Mouse (Mus musculus): ENCODE data around the gene Fam20b. TPM values are rescaled to one million over a fixed set of nuclear protein-coding genes. Genes with fewer than 3 reads are reported as not detected.

The Fam20b gene
- polyA plus RNA-seq (2015; fragmentation: Illumina TruSeq; extraction: RNeasy Lipid Tissue Mini Kit (QIAGEN cat#74804); ENCODE audit: low read depth, low replicate concordance): 59.7 TPM

DNA sequence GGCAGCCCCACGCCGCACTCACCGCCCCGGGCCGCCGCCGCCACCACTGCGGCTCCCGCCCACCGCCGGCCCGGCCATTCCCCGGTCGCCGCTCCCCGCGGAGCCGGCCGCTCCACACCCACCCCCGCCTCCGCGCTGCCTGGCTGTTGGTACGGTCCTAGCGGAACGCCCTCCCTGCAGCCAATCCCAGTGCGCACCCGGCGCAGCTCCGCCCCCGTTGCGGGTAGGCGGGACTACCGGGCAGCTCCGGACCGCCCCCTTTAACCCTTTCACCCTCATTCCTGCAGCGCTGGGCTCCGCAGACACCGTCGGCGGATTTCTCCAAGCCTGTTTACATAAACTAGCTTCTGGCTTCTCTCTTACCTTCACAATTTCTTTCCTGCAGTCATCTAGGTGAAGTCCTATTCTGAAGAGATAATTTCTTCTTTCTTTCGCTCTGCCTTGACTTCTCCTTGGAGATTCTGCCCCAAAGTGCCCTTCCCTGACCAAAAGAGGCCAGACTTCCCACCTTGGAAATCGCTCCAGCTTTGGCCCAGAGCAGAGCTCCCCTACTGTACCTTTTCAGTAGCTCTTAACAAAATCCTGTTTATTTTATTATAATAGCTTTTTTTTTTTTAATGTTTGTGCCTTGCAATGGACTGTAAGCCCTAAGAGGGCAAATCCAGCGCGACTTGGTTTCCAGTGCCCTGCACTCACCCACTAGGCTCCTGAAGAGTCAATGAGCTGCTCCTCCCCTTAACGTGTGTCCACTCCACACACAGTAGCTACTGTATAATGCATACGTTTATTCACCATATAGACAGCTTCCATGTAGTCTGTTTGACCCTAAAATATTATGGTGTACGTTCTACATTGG is at the start of gene Fam20b:
TSS of gene Fam20b (minus strand) at position 137 of the 856 bp plus-strand sequence.

DNA sequence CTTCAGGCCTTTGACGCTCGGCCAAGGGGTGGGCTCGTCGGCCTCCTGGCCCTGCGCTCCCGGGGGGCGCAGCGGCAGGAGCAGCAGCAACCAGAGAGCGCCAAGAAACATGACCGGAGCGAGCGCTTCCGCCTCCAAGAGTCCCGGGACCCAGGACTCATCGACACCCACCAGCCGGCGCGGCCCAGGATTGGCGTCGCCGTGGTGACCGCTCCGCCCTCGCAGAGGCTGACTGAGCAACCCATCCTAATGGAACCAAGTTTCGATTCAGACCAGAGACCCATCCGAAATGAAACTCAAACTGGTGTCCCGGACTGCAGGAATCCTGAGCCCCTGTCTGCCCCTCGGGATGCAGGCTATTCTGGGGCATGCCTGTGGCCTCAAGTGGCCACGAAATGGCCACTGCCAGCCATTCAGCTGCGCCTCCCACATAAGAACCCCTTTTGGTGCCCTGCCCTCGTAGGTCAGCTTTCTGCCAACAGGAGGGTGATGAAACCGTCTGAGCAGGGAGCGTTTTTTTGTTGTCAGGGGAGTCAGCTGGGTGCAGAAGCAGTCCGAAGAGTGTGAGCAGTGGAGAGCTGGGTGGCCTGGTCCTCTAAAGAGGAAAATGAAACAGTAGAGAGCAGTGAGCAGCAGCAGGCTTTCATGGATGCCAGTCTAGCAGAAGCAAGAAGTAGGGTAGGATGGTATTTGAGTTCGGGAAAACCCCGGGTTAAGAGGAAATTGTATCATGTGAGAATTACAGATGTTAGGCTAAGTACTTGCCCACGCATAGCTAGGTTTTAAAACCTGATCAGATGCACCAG is 44.5 kb downstream of the Fam20b start, which contains the start of gene Tor3a:
TSS of gene Tor3a (minus strand) at position 162 of the 806 bp plus-strand sequence.

Other genes starting within 250 kb of the Fam20b start
- gene Soat1, start 244.8 kb downstream of the Fam20b start, polyA plus RNA-seq (2015; fragmentation: Illumina TruSeq; extraction: RNeasy Lipid Tissue Mini Kit (QIAGEN cat#74804); ENCODE audit: low read depth, low replicate concordance): 17.6 TPM
- gene Gm10031, start 195.1 kb downstream of the Fam20b start, polyA plus RNA-seq (2015; fragmentation: Illumina TruSeq; extraction: RNeasy Lipid Tissue Mini Kit (QIAGEN cat#74804); ENCODE audit: low read depth, low replicate concordance): 4.9 TPM
- 18.9 TPM for gene Abl2, start 160.3 kb downstream of the Fam20b start, polyA plus RNA-seq (2015; fragmentation: Illumina TruSeq; extraction: RNeasy Lipid Tissue Mini Kit (QIAGEN cat#74804); ENCODE audit: low read depth, low replicate concordance)
- gene Tor3a, start 44.7 kb downstream of the Fam20b start, polyA plus RNA-seq (2015; fragmentation: Illumina TruSeq; extraction: RNeasy Lipid Tissue Mini Kit (QIAGEN cat#74804); ENCODE audit: low read depth, low replicate concordance): 6.3 TPM
- 0.37 TPM for gene Angptl1, start 119.5 kb upstream of the Fam20b start, polyA plus RNA-seq (2015; fragmentation: Illumina TruSeq; extraction: RNeasy Lipid Tissue Mini Kit (QIAGEN cat#74804); ENCODE audit: low read depth, low replicate concordance)
- 19.0 TPM for gene Ralgps2, start 220.5 kb upstream of the Fam20b start, polyA plus RNA-seq (2015; fragmentation: Illumina TruSeq; extraction: RNeasy Lipid Tissue Mini Kit (QIAGEN cat#74804); ENCODE audit: low read depth, low replicate concordance)